Mouse (Mus musculus): ENCODE measurements around the gene Pdzk1. TPM values are rescaled to one million over a fixed set of nuclear protein-coding genes. Genes with fewer than 3 reads are reported as not detected.
A peak's percentile ranks its signal among the peaks of the same experiment; 100 is the strongest.

Pdzk1 gene
- total and polyA plus RNA-seq, 3 experiments, result 0.18 to 0.27 TPM; not detected in 1

DNA sequence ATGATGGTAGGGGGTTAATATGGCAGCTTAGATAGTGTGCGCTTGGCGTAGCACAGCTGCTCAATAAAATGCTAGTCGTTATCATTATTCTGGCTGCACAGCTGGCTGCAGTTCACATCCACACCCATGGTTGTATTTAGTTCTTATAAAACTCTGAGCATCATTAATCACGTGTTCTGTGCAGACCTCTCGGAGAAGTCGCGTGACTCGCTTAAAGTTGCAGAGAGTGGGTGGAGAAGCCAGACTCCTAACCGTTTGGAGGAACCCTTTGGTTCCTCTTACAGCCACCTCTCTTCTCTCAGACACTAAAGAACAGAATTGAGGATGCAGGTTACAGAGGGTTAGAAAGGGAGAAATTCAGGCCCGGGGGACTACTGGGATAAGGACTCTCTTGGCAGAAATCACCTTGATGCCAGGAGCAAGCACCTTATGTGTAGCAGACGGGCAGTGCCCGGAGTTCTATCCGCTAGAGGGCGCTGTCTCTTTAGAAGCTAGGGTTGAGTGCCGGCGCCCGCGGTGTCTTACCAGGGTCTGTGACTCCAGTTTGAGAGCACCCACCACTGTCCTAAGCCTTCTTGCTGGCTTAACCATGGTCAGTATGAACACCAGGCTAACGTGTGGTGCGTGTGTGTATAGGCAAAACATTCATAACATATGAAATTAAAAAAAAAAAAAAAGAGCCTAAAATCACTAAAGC lies 16.5 kb upstream of the Pdzk1 start:
- H3K9me3 ChIP-seq (replicated peaks; ENCODE audit: insufficient read depth, low read length), result no peaks in the 10 kb centered on the region
- DNase-seq (ENCODE audit: low read depth, low spot score), result peak; percentile 98
- peaks cover 0 to 3% of the 10 kb centered on the region in 2 experiments; a peak in 2 of 4 replicates for H3K27me3 ChIP-seq (ENCODE audit: control insufficient read depth in 1 of 2, insufficient read depth in 2 of 2, low read length in 2 of 2)
- H3K4me3 ChIP-seq (ENCODE audit: control insufficient read depth in 1 of 2, insufficient read depth in 1 of 2, low read depth in 2 of 2, low read length in 2 of 2), result peak overlapping the region; percentile 62 to 67
- H3K79me2 ChIP-seq (ENCODE audit: control insufficient read depth, insufficient read depth, low read length, poor library complexity), result no peaks in the 10 kb centered on the region; the same call in 1 of the 2 replicates
- peak overlapping the region; percentile 80 for H3K27ac ChIP-seq (ENCODE audit: control insufficient read depth, low read depth, low read length)
- peaks cover 7 to 14% of the 10 kb centered on the region in 2 experiments; a peak in 3 of 4 replicates for H3K4me1 ChIP-seq (ENCODE audit: control insufficient read depth in 1 of 2, insufficient read depth in 2 of 2, low read length in 2 of 2)
- peak overlapping the region; percentile 68 for H3K9ac ChIP-seq (ENCODE audit: control insufficient read depth, low read depth, low read length, poor library complexity, severe bottlenecking)
- peaks cover 0 to 16% of the 10 kb centered on the region in 2 experiments; a peak in 2 of 4 replicates for H3K36me3 ChIP-seq (ENCODE audit: control insufficient read depth in 1 of 2, insufficient read depth in 2 of 2, low read length in 2 of 2)
- no peak; the same call in 1 of the 2 replicates for TF ChIP-seq HCFC1 (IDR thresholded peaks at IDR 0.05; ENCODE audit: low read depth, low read length)
- TF ChIP-seq E2F4 (IDR thresholded peaks at IDR 0.05; ENCODE audit: borderline replicate concordance, low read depth, low read length), result no peak
- peak; percentile 40; the same call in 1 of the 2 replicates for TF ChIP-seq ZC3H11A (IDR thresholded peaks at IDR 0.05; ENCODE audit: low read depth, low read length)
- TF ChIP-seq KAT2A (conservative IDR thresholded peaks at IDR 0.05; ENCODE audit: low read depth, low read length), result no peak
- TF ChIP-seq POLR2AphosphoS5 (IDR thresholded peaks at IDR 0.05; ENCODE audit: borderline replicate concordance, low read depth, low read length), result no peak
- peak; percentile 83 for TF ChIP-seq SIN3A (IDR thresholded peaks at IDR 0.05; ENCODE audit: low read length)
- TF ChIP-seq ZKSCAN1 (IDR thresholded peaks at IDR 0.05; ENCODE audit: low read depth, low read length), result 0 out of 2 replicates have a peak, but pooled peaks have one; percentile 7
- peak; percentile 63 for TF ChIP-seq ZNF384 (IDR thresholded peaks at IDR 0.05; ENCODE audit: low read depth, low read length)
- TF ChIP-seq CHD1 (IDR thresholded peaks at IDR 0.05; ENCODE audit: low read depth, low read length), result no peak
- peak; percentile 93 for TF ChIP-seq ETS1 (IDR thresholded peaks at IDR 0.05; ENCODE audit: low read depth, low read length)
- TF ChIP-seq NRF1 (IDR thresholded peaks at IDR 0.05; ENCODE audit: insufficient read depth, low read depth, low read length, poor library complexity, severe bottlenecking), result no peak
- TF ChIP-seq ELF1 (IDR thresholded peaks at IDR 0.05; ENCODE audit: low read depth, low read length), result no peak
- peak; percentile 71 for TF ChIP-seq GATA1 (IDR thresholded peaks at IDR 0.05; ENCODE audit: low read depth, low read length)
- no peak for TF ChIP-seq CHD2 (IDR thresholded peaks at IDR 0.05; ENCODE audit: low read length)
- TF ChIP-seq BHLHE40 (IDR thresholded peaks at IDR 0.05; ENCODE audit: borderline replicate concordance, low read depth, low read length), result peak; percentile 97
- peak; percentile 67 for TF ChIP-seq NELFE (IDR thresholded peaks at IDR 0.05; ENCODE audit: low read depth, low read length)
- TF ChIP-seq MAZ (IDR thresholded peaks at IDR 0.05; ENCODE audit: low read depth, low read length), result no peak
- peak; percentile 62 for TF ChIP-seq TAL1 (IDR thresholded peaks at IDR 0.05; ENCODE audit: low read length)
- no peak for TF ChIP-seq MAFK (IDR thresholded peaks at IDR 0.05; ENCODE audit: borderline replicate concordance, low read depth, low read length)
- 0 out of 2 replicates have a peak, but pooled peaks have one; percentile 80 for TF ChIP-seq UBTF (IDR thresholded peaks at IDR 0.05; ENCODE audit: borderline replicate concordance, insufficient read depth, low read depth, low read length)
- TF ChIP-seq SMC3 (IDR thresholded peaks at IDR 0.05; ENCODE audit: low read depth, low read length), result peak; percentile 62
- TF ChIP-seq GABPA (IDR thresholded peaks at IDR 0.05; ENCODE audit: low read depth, low read length), result no peak
- peak; percentile 61 to 68; a peak in 2 of 4 replicates for TF ChIP-seq USF2 (IDR thresholded peaks at IDR 0.05; ENCODE audit: borderline replicate concordance in 1 of 2, insufficient read depth in 1 of 2, low read depth in 1 of 2, low read length in 2 of 2)
- TF ChIP-seq EP300 (IDR thresholded peaks at IDR 0.05; ENCODE audit: low read depth in 1 of 2, low read length in 2 of 2), result peak; percentile 14 to 60; a peak in 2 of 4 replicates
- TF ChIP-seq CTCF (IDR thresholded peaks at IDR 0.05 in 2 of 3, conservative IDR thresholded peaks at IDR 0.05 in 1 of 3; ENCODE audit: control insufficient read depth in 1 of 3, insufficient read depth in 1 of 3, low read depth in 2 of 3, low read length in 3 of 3, poor library complexity in 1 of 3, severe bottlenecking in 1 of 3), result peak; percentile 97 to 100 (median 99)
- 0 out of 2 replicates have a peak, but pooled peaks have one; percentile 25 for TF ChIP-seq ZMIZ1 (IDR thresholded peaks at IDR 0.05; ENCODE audit: low read depth, low read length)
- TF ChIP-seq USF1 (IDR thresholded peaks at IDR 0.05; ENCODE audit: low read depth, low read length), result peak; percentile 92
- peak; percentile 69 for TF ChIP-seq RAD21 (IDR thresholded peaks at IDR 0.05; ENCODE audit: low read depth, low read length)
- peak in 1 of 2 experiments; percentile 72; a peak in 2 of 4 replicates for TF ChIP-seq POLR2A (IDR thresholded peaks at IDR 0.05; ENCODE audit: control insufficient read depth in 1 of 2, insufficient read depth in 1 of 2, low read depth in 1 of 2, low read length in 2 of 2, poor library complexity in 1 of 2)
- TF ChIP-seq MYC (IDR thresholded peaks at IDR 0.05; ENCODE audit: low read depth, low read length), result peak; percentile 70; the same call in 1 of the 2 replicates
- TF ChIP-seq POLR2AphosphoS2 (IDR thresholded peaks at IDR 0.05; ENCODE audit: low read length), result no peak
- no peak for TF ChIP-seq JUND (IDR thresholded peaks at IDR 0.05; ENCODE audit: low read depth, low read length)
- peak; percentile 57; the same call in 1 of the 2 replicates for TF ChIP-seq TBP (IDR thresholded peaks at IDR 0.05; ENCODE audit: low read depth, low read length)
- TF ChIP-seq MEF2A (IDR thresholded peaks at IDR 0.05; ENCODE audit: extremely low read depth, insufficient replicate concordance, low read depth, low read length, poor library complexity, severe bottlenecking), result no peak
- TF ChIP-seq RCOR1 (IDR thresholded peaks at IDR 0.05; ENCODE audit: low read depth, low read length), result peak; percentile 5; the same call in 1 of the 2 replicates
